9 mouse cellular contexts compared by ENCODE assay signal in genomic region chr17:33781124-33781977, GRCm38 (mm10). TPM values are rescaled to one million over a fixed set of nuclear protein-coding genes. Genes with fewer than 3 reads are reported as not detected.
DNase-seq lines count a peak whose midpoint lies in the region; ATAC-seq and TF ChIP-seq lines count a peak whose summit lies in the region.
"Had no signal": no experiment of that assay in that cellular context is flagged by ENCODE, and none has a peak within 500 bp of the region (broad histone marks: within the 10 kb centered on the region; RNA-seq: fewer than 3 reads in every experiment).

Gene Angptl4, minus strand, starts transcription at chr17:33781830.

- H3K9ac ChIP-seq in embryonic facial prominence, embryonic 11.5 days (replicated peaks; ENCODE audit: low read length), result peak within 1 kb of the TSS; percentile 73
- H3K9ac ChIP-seq in heart, adult 2 months (ENCODE audit: low read depth, low read length), result peak within 1 kb of the TSS; percentile 49
- peak within 1 kb of the TSS; percentile 29; the same call in 1 of the 2 replicates for H3K9ac ChIP-seq in limb, embryonic 15.5 days
- H3K9ac ChIP-seq in midbrain, embryonic 16.5 days (ENCODE audit: low read depth, low read length), result peak within 1 kb of the TSS; percentile 67

- WGBS in cerebellum, adult 2 months, result 3% methylated on average over 50 of the region's 50 CpGs
- WGBS in embryonic facial prominence, embryonic 11.5 days, result 2% methylated on average over 50 of the region's 50 CpGs
- 1% methylated on average over 50 of the region's 50 CpGs for WGBS in heart, adult 2 months
- WGBS in kidney, adult 2 months, result 7% methylated on average over 50 of the region's 50 CpGs
- 1% methylated on average over 50 of the region's 50 CpGs for WGBS in limb, embryonic 15.5 days
- WGBS in midbrain, embryonic 16.5 days, result 1% methylated on average over 50 of the region's 50 CpGs

- no peaks in the 10 kb centered on the region for H3K27me3 ChIP-seq in cerebellum, adult 2 months (ENCODE audit: control insufficient read depth, insufficient read depth, low read length)
- H3K27me3 ChIP-seq in embryonic facial prominence, embryonic 11.5 days (ENCODE audit: control insufficient read depth, insufficient read depth, low read length), result no peaks in the 10 kb centered on the region
- H3K27me3 ChIP-seq in heart, adult 2 months (ENCODE audit: control insufficient read depth, insufficient read depth, low read length), result no peaks in the 10 kb centered on the region
- H3K27me3 ChIP-seq in kidney, adult 2 months (replicated peaks; ENCODE audit: control insufficient read depth, insufficient read depth, low read length), result no peaks in the 10 kb centered on the region
- H3K27me3 ChIP-seq in limb, embryonic 15.5 days, result no peaks in the 10 kb centered on the region
- H3K27me3 ChIP-seq in midbrain, embryonic 16.5 days (ENCODE audit: control insufficient read depth, insufficient read depth, low read depth, low read length), result no peaks in the 10 kb centered on the region
- H3K27me3 ChIP-seq: Patski had no signal

- H3K9me3 ChIP-seq in embryonic facial prominence, embryonic 11.5 days (replicated peaks; ENCODE audit: control insufficient read depth, low read length), result no peaks in the 10 kb centered on the region
- no peaks in the 10 kb centered on the region for H3K9me3 ChIP-seq in limb, embryonic 15.5 days
- H3K9me3 ChIP-seq in midbrain, embryonic 16.5 days (replicated peaks; ENCODE audit: control insufficient read depth, low read length, poor library complexity, severe bottlenecking), result no peaks in the 10 kb centered on the region

- H3K36me3 ChIP-seq in embryonic facial prominence, embryonic 11.5 days (replicated peaks; ENCODE audit: control insufficient read depth, insufficient read depth, low read depth, low read length), result peaks cover 7% of the 10 kb centered on the region
- peaks cover 8% of the 10 kb centered on the region for H3K36me3 ChIP-seq in heart, adult 2 months (ENCODE audit: control insufficient read depth, insufficient read depth, low read length)
- peaks cover 5% of the 10 kb centered on the region; the same call in 1 of the 2 replicates for H3K36me3 ChIP-seq in kidney, adult 2 months (ENCODE audit: control insufficient read depth, insufficient read depth, low read length)
- peaks cover 14% of the 10 kb centered on the region for H3K36me3 ChIP-seq in limb, embryonic 15.5 days
- no peaks in the 10 kb centered on the region for H3K36me3 ChIP-seq in midbrain, embryonic 16.5 days (ENCODE audit: control insufficient read depth, insufficient read depth, low read length)

- no peak for TF ChIP-seq POLR2A in cerebellum, adult 2 months (IDR thresholded peaks at IDR 0.05; ENCODE audit: borderline replicate concordance, insufficient read depth, low read length)
- TF ChIP-seq POLR2A in heart, adult 2 months (IDR thresholded peaks at IDR 0.05; ENCODE audit: insufficient read depth, low read depth, low read length), result peak; percentile 63; the same call in 1 of the 2 replicates
- TF ChIP-seq POLR2A in kidney, adult 2 months (IDR thresholded peaks at IDR 0.05; ENCODE audit: low read depth, low read length), result no peak

- no peak within 1 kb of the TSS; the same call in 1 of the 2 replicates for H3K27ac ChIP-seq in cerebellum, adult 2 months (ENCODE audit: insufficient read depth, low read length)
- H3K27ac ChIP-seq in embryonic facial prominence, embryonic 11.5 days (replicated peaks; ENCODE audit: low read depth, low read length), result peak within 1 kb of the TSS; percentile 76
- H3K27ac ChIP-seq in heart, adult 2 months, result peak within 1 kb of the TSS; percentile 88
- peak within 1 kb of the TSS; percentile 69 for H3K27ac ChIP-seq in kidney, adult 2 months (ENCODE audit: insufficient read depth, low read depth, low read length)
- peak within 1 kb of the TSS; percentile 92 for H3K27ac ChIP-seq in limb, embryonic 15.5 days
- H3K27ac ChIP-seq in midbrain, embryonic 16.5 days (ENCODE audit: low read length), result peak within 1 kb of the TSS; percentile 60

- intact Hi-C loops in heart, adult 2 months (cut with DNase I), result no loop called here

- 0 out of 2 replicates have a peak, but pooled peaks have one; percentile 56 for TF ChIP-seq EP300 in heart, adult 2 months (IDR thresholded peaks at IDR 0.05; ENCODE audit: insufficient read depth, low read depth, low read length)

- ATAC-seq in embryonic facial prominence, embryonic 11.5 days (replicated peaks; ENCODE audit: insufficient number of reproducible peaks, low FRiP score, low TSS enrichment, low read depth), result peak; percentile 72
- peak; percentile 49 for ATAC-seq in limb, embryonic 15.5 days (ENCODE audit: insufficient number of reproducible peaks, low FRiP score, low TSS enrichment, low read depth)
- ATAC-seq in midbrain, embryonic 16.5 days, result peak; percentile 86
- ATAC-seq: Patski had no signal

- H3K4me2 ChIP-seq in embryonic facial prominence, embryonic 11.5 days (ENCODE audit: low read depth, low read length), result peak within 1 kb of the TSS; percentile 80
- peak within 1 kb of the TSS; percentile 79 for H3K4me2 ChIP-seq in limb, embryonic 15.5 days
- H3K4me2 ChIP-seq in midbrain, embryonic 16.5 days (ENCODE audit: low read length), result peak within 1 kb of the TSS; percentile 95

- H3K79me2 ChIP-seq in heart, adult 2 months (replicated peaks; ENCODE audit: control insufficient read depth, insufficient read depth, low read length), result no peaks in the 10 kb centered on the region

- TF ChIP-seq CTCF in cerebellum, adult 2 months (IDR thresholded peaks at IDR 0.05; ENCODE audit: borderline replicate concordance, insufficient read depth, low read depth, low read length), result no peak
- TF ChIP-seq CTCF in heart, adult 2 months (IDR thresholded peaks at IDR 0.05), result peak; percentile 34
- TF ChIP-seq CTCF in kidney, adult 2 months (conservative IDR thresholded peaks at IDR 0.05; ENCODE audit: insufficient read depth, insufficient read length, low read depth, low read length), result no peak

- no peaks in the 10 kb centered on the region for H3K4me1 ChIP-seq in cerebellum, adult 2 months (ENCODE audit: control insufficient read depth, insufficient read depth, low read length)
- peaks cover 14% of the 10 kb centered on the region for H3K4me1 ChIP-seq in embryonic facial prominence, embryonic 11.5 days (ENCODE audit: control insufficient read depth, insufficient read depth, low read length)
- H3K4me1 ChIP-seq in heart, adult 2 months (ENCODE audit: control insufficient read depth, insufficient read depth, low read length), result peaks cover 27% of the 10 kb centered on the region
- peaks cover 28% of the 10 kb centered on the region for H3K4me1 ChIP-seq in kidney, adult 2 months (ENCODE audit: control insufficient read depth, insufficient read depth, low read length)
- H3K4me1 ChIP-seq in limb, embryonic 15.5 days, result peaks cover 54% of the 10 kb centered on the region
- peaks cover 12% of the 10 kb centered on the region; the same call in 1 of the 2 replicates for H3K4me1 ChIP-seq in midbrain, embryonic 16.5 days (ENCODE audit: control insufficient read depth, insufficient read depth, low read length)

- peak within 1 kb of the TSS; percentile 37 for H3K4me3 ChIP-seq in cerebellum, adult 2 months (replicated peaks; ENCODE audit: insufficient read depth, low read depth, low read length)
- peak within 1 kb of the TSS; percentile 44 for H3K4me3 ChIP-seq in embryonic facial prominence, embryonic 11.5 days (ENCODE audit: low read depth, low read length)
- H3K4me3 ChIP-seq in heart, adult 2 months, result peak within 1 kb of the TSS; percentile 56
- H3K4me3 ChIP-seq in kidney, adult 2 months (ENCODE audit: insufficient read depth, low read depth, low read length), result peak within 1 kb of the TSS; percentile 39
- H3K4me3 ChIP-seq in limb, embryonic 15.5 days, result peak within 1 kb of the TSS; percentile 52
- H3K4me3 ChIP-seq in midbrain, embryonic 16.5 days (ENCODE audit: low read depth, low read length), result peak within 1 kb of the TSS; percentile 50

- DNase-seq in cerebellum, adult 2 months, result peak; percentile 38 to 44
- no peak for DNase-seq in cerebellum, adult 11 months
- DNase-seq in embryonic facial prominence, embryonic 11.5 days (ENCODE audit: low spot score), result peak; percentile 73
- peak; percentile 83 to 88 for DNase-seq in heart, adult 2 months
- DNase-seq in kidney, adult 2 months, result peak; percentile 85
- DNase-seq in spleen, postnatal 36 days (ENCODE audit: low spot score in 2 of 2), result peak; percentile 71 to 73

RNA-seq across cellular contexts. Expression of gene Angptl4, which starts in this region (rescaled TPM):
- polyA plus RNA-seq in cerebellum, adult 2 months (2012; rRNA removed), result 1.6 and 1.9 TPM in 2 replicates
- polyA plus RNA-seq in embryonic facial prominence, embryonic 11.5 days (2014; fragmentation: Nextera tagmentation; extraction: Ambion mirVana), result 44.5 and 48.9 TPM in 2 replicates
- 1 to 10 TPM; 4.7 to 7.2 TPM for total RNA-seq in heart, adult 2 months (2021)
- polyA plus RNA-seq in heart, adult 2 months (2012; rRNA removed), result 13.2 and 18.9 TPM in 2 replicates
- 19.2 and 21.0 TPM in 2 replicates for polyA plus RNA-seq in kidney, adult 2 months (2012; rRNA removed)
- polyA plus RNA-seq in limb, embryonic 15.5 days (2015; fragmentation: Nextera tagmentation; extraction: Ambion mirVana), result 53.1 and 62.9 TPM in 2 replicates
- 16.8 and 17.4 TPM in 2 replicates for polyA plus RNA-seq in midbrain, embryonic 16.5 days (2015; fragmentation: Nextera tagmentation; extraction: Ambion mirVana)
